In the genomic region with DNA sequence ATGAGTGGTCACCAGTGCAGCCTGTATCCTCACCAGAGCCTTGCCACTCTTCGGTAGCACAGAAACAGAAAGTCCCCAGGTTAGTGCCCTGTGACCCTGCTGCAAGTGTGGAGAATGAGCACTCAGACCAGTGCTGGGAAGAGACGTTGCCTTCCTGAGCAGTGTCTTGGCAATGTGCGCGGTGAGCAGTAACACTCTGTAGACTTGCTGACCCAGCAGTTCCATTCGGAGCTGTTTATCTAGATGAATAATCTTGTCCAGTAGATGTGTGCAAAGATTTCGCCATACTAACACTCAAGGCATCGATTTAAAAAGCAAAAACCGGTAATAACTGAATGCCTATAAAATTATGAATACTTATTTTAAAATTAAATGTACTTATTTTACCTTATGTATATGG, we compare ENCODE assay signal across 19 mouse cellular contexts. TPM values are rescaled to one million over a fixed set of nuclear protein-coding genes. Genes with fewer than 3 reads are reported as not detected.
DNase-seq lines count a peak whose midpoint lies in the region; TF ChIP-seq lines count a peak whose summit lies in the region.
"Had no signal": no experiment of that assay in that cellular context is flagged by ENCODE, and none has a peak within 500 bp of the region (broad histone marks: within the 10 kb centered on the region; RNA-seq: fewer than 3 reads in every experiment).

No protein-coding gene starts in this region.

- H3K27ac ChIP-seq in ES-E14 (ENCODE audit: insufficient read depth, low read depth, low read length, poor library complexity, severe bottlenecking) = no peak overlapping the region
- H3K27ac ChIP-seq: forebrain, embryonic 12.5 days; gastrocnemius, adult 2 months; layer of hippocampus, adult 2 months; liver, embryonic 13.5 days; lung, embryonic 15.5 days; midbrain, embryonic 12.5 days; neural tube, embryonic 13.5 days had no signal

- no peak overlapping the region for H3K4me3 ChIP-seq in ES-E14 (ENCODE audit: insufficient read depth in 1 of 2, low read depth in 1 of 2, low read length in 2 of 2, poor library complexity in 1 of 2, severe bottlenecking in 1 of 2)
- H3K4me3 ChIP-seq: forebrain, embryonic 12.5 days; gastrocnemius, adult 2 months; layer of hippocampus, adult 2 months; liver, embryonic 13.5 days; lung, embryonic 15.5 days; midbrain, embryonic 12.5 days; neural tube, embryonic 13.5 days had no signal

- peaks cover 2 to 3% of the 10 kb centered on the region in 2 experiments; a peak in 2 of 4 replicates for H3K4me1 ChIP-seq in ES-E14 (ENCODE audit: control insufficient read depth in 2 of 2, insufficient read depth in 2 of 2, low read length in 2 of 2, poor library complexity in 1 of 2)
- H3K4me1 ChIP-seq: forebrain, embryonic 12.5 days; lung, embryonic 15.5 days; neural tube, embryonic 13.5 days had no signal

- in situ Hi-C loops in ES-E14 (cut with MboI; ENCODE audit: low sequenced_read_pairs in 2 of 2, unreplicated experiment in 2 of 2) = no loop called here

- H3K36me3 ChIP-seq in ES-E14 (ENCODE audit: control insufficient read depth, insufficient read depth, low read length, poor library complexity, severe bottlenecking) = no peaks in the 10 kb centered on the region
- H3K36me3 ChIP-seq: forebrain, embryonic 12.5 days; liver, embryonic 13.5 days; lung, embryonic 15.5 days; midbrain, embryonic 12.5 days; neural tube, embryonic 13.5 days had no signal

- no peak overlapping the region for H3K9ac ChIP-seq in ES-E14 (ENCODE audit: insufficient read depth, low read depth, low read length, poor library complexity, severe bottlenecking)
- H3K9ac ChIP-seq: forebrain, embryonic 12.5 days; liver, embryonic 13.5 days; lung, embryonic 15.5 days; midbrain, embryonic 12.5 days; neural tube, embryonic 13.5 days had no signal

- DNase-seq in kidney, adult 8-10 months = peak; percentile 17 to 28
- DNase-seq in kidney, postnatal 4 days = no peak
- DNase-seq in CD4-positive helper T cell, adult 2 months (ENCODE audit: low read depth, low spot score) = peak; percentile 7
- no peak for DNase-seq in ES-E14 (ENCODE audit: low read depth, low spot score)
- peak; percentile 34 to 53 for DNase-seq in kidney, postnatal 25 days
- DNase-seq in T-cell, adult 2 months (ENCODE audit: low spot score) = no peak
- DNase-seq in c-Kit-positive CD71-positive TER-119-positive erythroid progenitor cells, embryonic 14.5 days (ENCODE audit: low spot score) = no peak
- DNase-seq: cerebellum, adult 8-10 months; gastrocnemius, adult 2 months; heart, postnatal 10 days; left cerebral cortex, postnatal 4 days; liver, embryonic 13.5 days; lung, postnatal 4 days; right cerebral cortex, adult 18-20 months had no signal

- no peaks in the 10 kb centered on the region for H3K9me3 ChIP-seq in ES-E14 (ENCODE audit: control insufficient read depth, insufficient read depth, low read depth, low read length)
- H3K9me3 ChIP-seq: forebrain, embryonic 12.5 days; liver, embryonic 13.5 days; lung, embryonic 15.5 days; midbrain, embryonic 12.5 days; neural tube, embryonic 13.5 days had no signal

TF ChIP-seq in ES-E14, 5 proteins besides CTCF, POLR2A, EP300 and RAD21:
- TF ChIP-seq MAFK (IDR thresholded peaks at IDR 0.05; ENCODE audit: insufficient read depth, low read depth, low read length) (peak; percentile 59; the same call in 1 of the 2 replicates), HCFC1 (IDR thresholded peaks at IDR 0.05; ENCODE audit: borderline replicate concordance, insufficient read depth, low read length) (no peak), ZNF384 (IDR thresholded peaks at IDR 0.05; ENCODE audit: low read depth, low read length) (no peak), ZC3H11A (IDR thresholded peaks at IDR 0.05; ENCODE audit: borderline replicate concordance, low read depth, low read length) (no peak)
TF ChIP-seq in ES-E14: peak in this region for 1.

RNA-seq across cellular contexts. Expression of a gene that starts 40.3 kb away (rescaled TPM):
- total RNA-seq in ES-E14 (2012; rRNA removed) = 9.0 and 10.9 TPM in 2 replicates

RNA-seq across cellular contexts. Expression of a gene that starts 57.1 kb away (rescaled TPM):
- total RNA-seq in ES-E14 (2012; rRNA removed) = 0.49 and 0.85 TPM in 2 replicates
- total RNA-seq: heart, postnatal 10 days had no signal

Comparison
In these comparisons a context has a peak if more than half of its experiments do, and no peak if none do; other contexts are left out.
1. DNase-seq: peak in kidney, adult 8-10 months (2 of 2), CD4-positive helper T cell, adult 2 months (single experiment) and kidney, postnatal 25 days (2 of 2); none in kidney, postnatal 4 days (0 of 2), ES-E14 (single experiment), T-cell, adult 2 months (single experiment) and c-Kit-positive CD71-positive TER-119-positive erythroid progenitor cells, embryonic 14.5 days (single experiment).